Mouse (Mus musculus): ENCODE results near the gene Wdr89. TPM values are rescaled to one million over a fixed set of nuclear protein-coding genes. Genes with fewer than 3 reads are reported as not detected.
A peak's percentile ranks its signal among the peaks of the same experiment; 100 is the strongest.
"Not testable (repeated sequence)": the region's sequence is repeated elsewhere in the genome, so short reads cannot be mapped to it uniquely, and the experiment has no call there.

Wdr89 gene
- polyA plus RNA-seq (2012; rRNA removed) = 4.9 and 7.6 TPM in 2 replicates

- peak; percentile 66 for TF ChIP-seq POLR2A (IDR thresholded peaks at IDR 0.05; ENCODE audit: borderline replicate concordance, extremely low read depth, insufficient read depth, insufficient read length, poor library complexity, severe bottlenecking)
- peak; percentile 31; the same call in 1 of the 2 replicates for TF ChIP-seq CTCF (IDR thresholded peaks at IDR 0.05; ENCODE audit: borderline replicate concordance, extremely low read depth, insufficient read depth, insufficient read length)
- DNase-seq (ENCODE audit: low read depth) = peak; percentile 100
These were observed at the start of gene Wdr89 for GRCm38 (mm10) chr12:75669258-75670106. Wdr89 (minus strand) TSS chr12:75669537.

DNA sequence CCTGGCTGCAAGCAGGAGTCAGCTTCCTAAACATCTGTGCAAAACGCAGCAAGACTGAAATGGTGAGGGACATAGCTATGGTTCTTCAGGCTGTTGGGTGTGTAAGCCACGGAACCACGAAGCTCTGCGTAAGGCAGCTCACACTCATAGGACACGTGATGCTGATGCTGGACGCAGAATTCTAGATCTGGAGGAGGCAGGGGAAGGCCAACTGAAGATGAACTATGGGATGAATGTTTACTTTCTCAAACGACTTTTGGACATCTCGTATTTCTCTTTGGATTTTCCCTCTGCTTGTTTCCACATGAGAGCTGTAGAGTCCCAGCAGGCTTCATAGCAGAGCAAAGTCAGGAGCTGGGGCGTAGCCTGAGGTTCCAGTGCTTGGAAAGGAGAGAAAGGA is 44.3 kb upstream of the Wdr89 start:
- TF ChIP-seq POLR2A (IDR thresholded peaks at IDR 0.05; ENCODE audit: borderline replicate concordance, extremely low read depth, insufficient read depth, insufficient read length, poor library complexity, severe bottlenecking) (no peak), CTCF (IDR thresholded peaks at IDR 0.05; ENCODE audit: borderline replicate concordance, extremely low read depth, insufficient read depth, insufficient read length) (no peak)
- no peak for DNase-seq (ENCODE audit: low read depth)

DNA sequence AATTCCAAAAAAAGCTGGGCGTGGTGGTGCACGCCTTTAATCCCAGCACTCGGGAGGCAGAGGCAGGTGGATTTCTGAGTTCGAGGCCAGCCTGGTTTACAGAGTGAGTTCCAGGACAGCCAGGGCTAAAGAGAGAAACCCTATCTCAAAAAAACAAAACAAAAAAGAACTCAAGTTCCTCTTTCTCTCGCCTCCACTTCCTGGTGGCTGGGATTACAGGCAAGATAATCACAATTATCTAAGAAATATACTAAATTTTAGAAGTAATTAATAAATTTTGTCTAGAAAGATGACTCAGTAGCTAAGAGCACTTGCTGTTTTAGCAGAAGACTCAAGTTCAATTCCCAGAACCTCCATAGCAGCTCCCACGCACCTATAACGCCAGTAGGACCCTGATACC is 43.6 kb upstream of the Wdr89 start:
- not testable (repeated sequence) for DNase-seq (ENCODE audit: low read depth)

DNA sequence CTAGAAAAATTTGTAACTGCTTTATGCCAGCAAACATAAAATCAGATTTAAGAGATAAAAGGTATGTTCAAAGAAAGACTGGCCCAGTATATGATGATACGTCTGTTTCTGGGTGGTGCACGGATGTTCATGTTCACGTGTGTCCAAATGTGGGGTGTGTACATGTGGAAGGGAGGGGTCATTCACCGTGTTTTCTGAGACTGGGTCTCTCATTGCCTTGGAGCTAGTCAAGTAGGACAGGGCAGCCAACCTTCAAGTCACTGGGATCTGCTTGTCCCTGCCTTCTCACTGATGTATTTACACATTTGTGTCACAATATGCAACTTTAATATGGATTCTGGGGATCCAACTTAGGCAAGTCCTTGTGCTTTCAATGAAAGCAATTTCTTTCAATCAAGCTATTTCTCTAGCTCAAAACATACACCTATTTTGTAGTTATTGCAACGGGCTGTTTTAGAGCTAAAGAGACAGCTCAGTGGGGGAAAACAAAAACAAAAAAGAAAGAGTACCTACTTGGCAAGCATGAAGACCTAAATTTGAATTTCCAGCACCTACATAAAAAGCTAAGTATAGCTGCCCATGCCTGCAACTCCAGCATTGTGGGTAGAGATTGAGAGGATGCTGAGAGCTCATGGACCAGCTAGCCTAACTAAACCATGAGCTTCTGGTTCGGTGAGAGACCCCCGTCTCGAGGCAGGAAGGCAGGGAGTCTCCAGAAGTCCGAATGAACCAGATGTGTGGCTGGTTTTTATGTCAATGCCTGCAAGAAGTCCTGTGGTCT is 41.4 kb upstream of the Wdr89 start:
- no peak for DNase-seq (ENCODE audit: low read depth)
- TF ChIP-seq POLR2A (IDR thresholded peaks at IDR 0.05; ENCODE audit: borderline replicate concordance, extremely low read depth, insufficient read depth, insufficient read length, poor library complexity, severe bottlenecking) (no peak), CTCF (IDR thresholded peaks at IDR 0.05; ENCODE audit: borderline replicate concordance, extremely low read depth, insufficient read depth, insufficient read length) (no peak)

DNA sequence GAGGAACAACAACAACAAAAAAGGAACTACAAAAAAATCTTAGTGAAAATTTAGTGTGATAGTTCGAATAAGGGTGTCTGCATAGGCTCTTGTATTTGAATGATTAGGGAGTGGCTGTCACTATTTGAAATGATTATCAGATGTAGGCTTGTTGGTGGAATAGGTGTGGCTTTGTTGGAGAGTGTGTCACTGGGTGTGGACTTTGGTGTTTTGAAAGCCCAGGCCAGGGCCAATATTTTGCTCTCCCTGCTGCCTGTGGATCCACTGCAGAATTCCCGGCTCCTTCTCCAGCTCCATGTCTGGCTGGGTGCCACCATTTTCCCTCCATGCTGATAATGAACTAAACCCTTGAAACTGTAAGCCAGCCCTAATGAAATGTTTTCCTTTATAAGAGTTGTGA is 40.2 kb upstream of the Wdr89 start:
- TF ChIP-seq POLR2A (IDR thresholded peaks at IDR 0.05; ENCODE audit: borderline replicate concordance, extremely low read depth, insufficient read depth, insufficient read length, poor library complexity, severe bottlenecking) (no peak), CTCF (IDR thresholded peaks at IDR 0.05; ENCODE audit: borderline replicate concordance, extremely low read depth, insufficient read depth, insufficient read length) (no peak)
- no peak for DNase-seq (ENCODE audit: low read depth)

- DNase-seq (ENCODE audit: low read depth) = no peak
- TF ChIP-seq CTCF (IDR thresholded peaks at IDR 0.05; ENCODE audit: borderline replicate concordance, extremely low read depth, insufficient read depth, insufficient read length) (no peak), POLR2A (IDR thresholded peaks at IDR 0.05; ENCODE audit: borderline replicate concordance, extremely low read depth, insufficient read depth, insufficient read length, poor library complexity, severe bottlenecking) (no peak)
These were observed 37.3 kb upstream of the Wdr89 start for GRCm38 (mm10) chr12:75706670-75707069.

- TF ChIP-seq POLR2A (IDR thresholded peaks at IDR 0.05; ENCODE audit: borderline replicate concordance, extremely low read depth, insufficient read depth, insufficient read length, poor library complexity, severe bottlenecking) (no peak), CTCF (IDR thresholded peaks at IDR 0.05; ENCODE audit: borderline replicate concordance, extremely low read depth, insufficient read depth, insufficient read length) (no peak)
- DNase-seq (ENCODE audit: low read depth) = no peak
These were observed 33.4 kb upstream of the Wdr89 start for GRCm38 (mm10) chr12:75702739-75703122.

DNA sequence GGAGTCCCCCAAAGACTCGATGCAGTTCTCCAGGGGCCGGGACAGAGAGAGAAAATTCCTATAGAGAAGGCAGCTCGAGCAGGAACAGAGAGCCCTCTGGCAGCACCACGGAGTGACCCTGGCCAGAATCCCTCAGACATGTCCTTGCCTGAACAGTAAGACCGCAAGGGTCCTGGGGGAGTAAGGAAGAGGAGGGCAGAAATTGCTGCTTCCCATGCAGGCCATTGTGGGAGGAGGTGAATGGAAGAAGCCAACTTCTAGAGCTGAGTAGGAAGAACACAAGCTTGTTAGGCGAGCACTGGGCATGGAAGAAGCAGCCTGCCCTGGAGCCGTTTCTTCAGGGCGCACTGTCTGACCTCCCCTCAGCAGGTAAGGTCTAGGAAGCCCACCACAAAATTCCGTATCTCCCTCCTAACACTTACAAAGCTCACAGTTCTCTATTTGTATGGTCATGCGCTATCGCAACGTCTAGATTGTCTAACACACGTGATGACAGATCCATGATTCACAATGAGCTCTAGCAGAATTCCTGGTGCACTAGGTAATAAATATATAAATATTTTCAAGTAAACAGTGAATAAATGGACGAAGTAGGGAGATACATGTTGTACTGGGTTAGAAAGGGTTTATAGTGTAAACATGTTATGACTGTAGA is 32.9 kb upstream of the Wdr89 start:
- no peak for TF ChIP-seq CTCF (IDR thresholded peaks at IDR 0.05; ENCODE audit: borderline replicate concordance, extremely low read depth, insufficient read depth, insufficient read length)
- TF ChIP-seq POLR2A (IDR thresholded peaks at IDR 0.05; ENCODE audit: borderline replicate concordance, extremely low read depth, insufficient read depth, insufficient read length, poor library complexity, severe bottlenecking) = no peak
- no peak for DNase-seq (ENCODE audit: low read depth)

DNA sequence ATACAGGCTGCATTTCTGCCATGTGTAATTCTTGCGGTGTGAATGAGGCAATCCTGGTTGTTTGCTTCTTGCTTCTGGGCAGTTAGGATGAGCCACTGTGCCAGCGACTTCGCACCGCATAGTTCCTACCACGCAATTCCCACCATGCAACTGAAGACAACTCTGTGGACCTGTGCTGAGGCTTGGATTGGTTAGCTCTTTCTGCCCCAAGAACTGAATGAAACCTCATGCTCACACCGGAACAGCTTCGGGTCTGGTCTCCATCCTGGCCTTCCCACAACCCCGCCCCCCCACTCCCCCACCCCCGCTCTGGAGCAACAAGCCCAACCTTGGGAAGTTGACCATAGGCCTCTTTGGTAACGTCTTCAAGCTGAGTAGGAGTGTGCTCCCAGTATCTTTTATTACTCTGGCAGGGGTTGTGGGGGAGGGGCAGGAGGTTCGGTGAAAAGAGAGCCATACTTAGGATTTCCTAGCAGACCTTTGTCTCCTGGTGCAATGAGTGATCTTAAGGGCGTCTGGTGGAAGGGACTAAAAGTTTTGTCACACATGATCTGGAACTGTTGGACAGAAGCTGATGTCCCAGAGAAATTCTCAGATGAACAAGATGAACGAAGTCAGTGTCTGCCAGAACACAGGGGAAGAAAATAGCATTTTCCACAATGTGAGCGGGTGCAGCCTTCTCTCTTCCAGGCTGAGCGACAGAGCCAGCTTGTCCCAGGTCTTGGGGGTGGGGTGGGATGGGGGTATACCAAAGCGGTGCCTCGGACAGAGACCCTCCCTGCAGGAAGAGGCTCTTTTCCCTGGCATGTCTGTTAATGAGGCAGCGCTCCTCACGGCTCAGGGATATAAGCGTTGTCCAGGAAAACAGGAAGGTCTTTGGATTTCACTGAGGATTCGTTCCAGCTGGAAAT is 32.1 kb upstream of the Wdr89 start:
- TF ChIP-seq CTCF (IDR thresholded peaks at IDR 0.05; ENCODE audit: borderline replicate concordance, extremely low read depth, insufficient read depth, insufficient read length) (no peak), POLR2A (IDR thresholded peaks at IDR 0.05; ENCODE audit: borderline replicate concordance, extremely low read depth, insufficient read depth, insufficient read length, poor library complexity, severe bottlenecking) (no peak)
- peak; percentile 14 for DNase-seq (ENCODE audit: low read depth)

DNA sequence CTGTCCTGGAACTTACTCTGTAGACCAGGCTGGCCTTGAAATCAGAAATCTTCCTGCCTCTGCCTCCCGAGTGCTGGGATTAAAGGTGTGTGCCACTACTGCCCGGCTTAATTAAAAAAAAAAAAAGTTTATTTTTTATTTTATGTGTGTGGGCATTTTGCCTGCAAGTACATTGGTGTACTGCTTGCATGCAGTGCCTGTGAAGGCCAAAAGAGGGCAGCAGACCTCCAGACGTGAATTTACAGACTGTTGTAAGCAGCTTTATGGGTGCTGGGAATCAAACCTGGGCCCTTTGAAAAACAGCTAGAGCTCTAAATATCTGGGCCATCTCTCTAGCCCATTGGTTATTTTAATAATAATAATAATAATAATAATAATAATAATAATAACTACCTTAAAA is 29.4 kb upstream of the Wdr89 start:
- no peak for DNase-seq (ENCODE audit: low read depth)
- no peak for TF ChIP-seq CTCF (IDR thresholded peaks at IDR 0.05; ENCODE audit: borderline replicate concordance, extremely low read depth, insufficient read depth, insufficient read length)
- no peak for TF ChIP-seq POLR2A (IDR thresholded peaks at IDR 0.05; ENCODE audit: borderline replicate concordance, extremely low read depth, insufficient read depth, insufficient read length, poor library complexity, severe bottlenecking)

DNA sequence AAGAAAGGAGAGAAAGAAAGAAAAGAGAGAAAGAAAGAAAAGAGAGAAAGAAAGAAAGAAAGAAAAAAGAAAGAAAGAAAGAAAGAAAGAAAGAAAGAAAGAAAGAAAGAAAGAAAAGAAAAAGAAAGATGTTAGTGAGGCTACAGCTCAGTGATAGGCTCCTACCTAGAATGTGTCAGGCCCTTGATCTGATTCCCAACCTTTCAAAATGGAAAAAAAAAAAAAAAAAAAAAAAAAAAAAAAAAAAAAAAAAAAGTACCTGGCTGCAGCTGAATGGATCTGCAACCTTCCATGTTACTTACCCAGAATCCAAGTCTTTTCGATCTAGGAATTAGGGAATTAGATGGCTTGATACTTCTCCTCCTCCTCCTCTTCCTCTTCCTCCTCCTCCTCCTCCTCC is 26.5 kb upstream of the Wdr89 start:
- not testable (repeated sequence) for DNase-seq (ENCODE audit: low read depth)

All from brain, embryonic 14.5 days (tissue).